Mouse (Mus musculus) embryo, embryonic 11 days (tissue): ENCODE results near the gene Kmt2b.

Experiments
- DNase-seq: peaks from one replicate; pipeline ENCODE4 v3.0.0-alpha.2; 2015

Kmt2b gene

GRCm38 (mm10) chr7:30599933-30600353 lies 11.4 kb upstream of the Kmt2b start:
- peak; percentile 89 for DNase-seq

GRCm38 (mm10) chr7:30598786-30599185 lies 10.3 kb upstream of the Kmt2b start, which contains the start of gene Zbtb32:
Gene Zbtb32 (minus strand): TSS chr7:30598909.
- no peak for DNase-seq

- DNase-seq = no peak
Observed at GRCm38 (mm10) chr7:30596811-30597210, 8.3 kb upstream of the Kmt2b start.

GRCm38 (mm10) chr7:30596093-30596492 lies 7.6 kb upstream of the Kmt2b start:
- DNase-seq = no peak

GRCm38 (mm10) chr7:30594510-30595024 lies 6.0 kb upstream of the Kmt2b start:
- no peak for DNase-seq

GRCm38 (mm10) chr7:30593579-30594509 lies 5.3 kb upstream of the Kmt2b start:
- DNase-seq = no peak

- DNase-seq = no peak
Observed at GRCm38 (mm10) chr7:30592772-30593423, 4.4 kb upstream of the Kmt2b start.

GRCm38 (mm10) chr7:30591605-30591951 lies 3.1 kb upstream of the Kmt2b start:
- no peak for DNase-seq

- no peak for DNase-seq
Observed at GRCm38 (mm10) chr7:30590927-30591604, 2.5 kb upstream of the Kmt2b start.

- DNase-seq = peak; percentile 92
Observed at GRCm38 (mm10) chr7:30589435-30590301, 1.1 kb upstream of the Kmt2b start.

- peak; percentile 42 for DNase-seq
Observed at GRCm38 (mm10) chr7:30587842-30588667, 471 bp downstream of the Kmt2b start.

GRCm38 (mm10) chr7:30586455-30587020 lies 2.0 kb downstream of the Kmt2b start:
- no peak for DNase-seq

GRCm38 (mm10) chr7:30585170-30585569 lies 3.4 kb downstream of the Kmt2b start:
- DNase-seq = no peak

- DNase-seq = no peak
Observed at GRCm38 (mm10) chr7:30584339-30584738, 4.2 kb downstream of the Kmt2b start.

- no peak for DNase-seq
Observed at GRCm38 (mm10) chr7:30581547-30581946, 7.0 kb downstream of the Kmt2b start.

- no peak for DNase-seq
Observed at GRCm38 (mm10) chr7:30579950-30580349, 8.6 kb downstream of the Kmt2b start.

- no peak for DNase-seq
Observed at GRCm38 (mm10) chr7:30572969-30573368, 15.6 kb downstream of the Kmt2b start.

- DNase-seq = no peak
Observed at GRCm38 (mm10) chr7:30572389-30572788, 16.1 kb downstream of the Kmt2b start.

GRCm38 (mm10) chr7:30567555-30567954 lies 21.0 kb downstream of the Kmt2b start:
- no peak for DNase-seq

- no peak for DNase-seq
Observed at GRCm38 (mm10) chr7:30566033-30566432, 22.5 kb downstream of the Kmt2b start.
